Mouse (Mus musculus) ES-Bruce4 (cell line): ENCODE results near the gene Myo9b.
"Not testable (repeated sequence)": the region's sequence is repeated elsewhere in the genome, so short reads cannot be mapped to it uniquely, and the experiment has no call there.

Experiments
- CTCF ChIP-seq: IDR thresholded peaks from one replicate; pipeline ENCODE4 v1.8.1; 2011; ENCODE audit warnings: low read depth, low read length
- EP300 ChIP-seq: IDR thresholded peaks from 2 replicates; pipeline ENCODE4 v1.6.1; 2011; ENCODE audit warnings: low read depth, low read length; ENCODE audit not compliant: insufficient read depth
- POLR2A ChIP-seq: IDR thresholded peaks from one replicate; pipeline ENCODE4 v1.8.1; 2011; ENCODE audit warnings: low read length; ENCODE audit not compliant: insufficient read depth

DNA sequence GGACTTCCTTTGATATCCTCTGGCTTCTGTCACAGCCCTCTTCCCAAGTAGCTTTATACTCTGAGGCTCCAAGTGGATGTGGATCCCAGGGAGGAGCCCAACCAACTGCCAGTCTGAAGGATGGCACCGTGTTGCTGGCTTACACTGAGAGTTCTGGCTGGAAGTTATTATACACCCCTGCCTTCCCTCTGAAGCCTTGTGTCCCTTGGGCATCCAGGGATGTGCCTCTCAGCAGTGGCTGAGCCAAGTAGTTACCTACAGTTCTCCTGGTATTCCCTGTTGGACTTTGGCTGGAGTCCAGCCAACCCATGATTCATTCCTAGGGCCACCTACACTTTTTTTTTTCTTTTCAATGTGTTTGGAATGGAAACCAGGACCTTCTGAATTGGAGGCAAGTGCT is 9.2 kb downstream of the Myo9b start:
- not testable (repeated sequence) for TF ChIP-seq CTCF, POLR2A, EP300
